Mouse (Mus musculus) spleen, postnatal 10 days (tissue): ENCODE measurements around the gene Ppp1r3f.
A peak's percentile ranks its signal among the peaks of the same experiment; 100 is the strongest.

Experiments
- DNase-seq, 2 experiments: peaks; one replicate each; pipeline ENCODE4 v3.0.0; 2021 to 2022; ENCODE audit warnings: low spot score in 2 of 2

Gene Ppp1r3f

DNA sequence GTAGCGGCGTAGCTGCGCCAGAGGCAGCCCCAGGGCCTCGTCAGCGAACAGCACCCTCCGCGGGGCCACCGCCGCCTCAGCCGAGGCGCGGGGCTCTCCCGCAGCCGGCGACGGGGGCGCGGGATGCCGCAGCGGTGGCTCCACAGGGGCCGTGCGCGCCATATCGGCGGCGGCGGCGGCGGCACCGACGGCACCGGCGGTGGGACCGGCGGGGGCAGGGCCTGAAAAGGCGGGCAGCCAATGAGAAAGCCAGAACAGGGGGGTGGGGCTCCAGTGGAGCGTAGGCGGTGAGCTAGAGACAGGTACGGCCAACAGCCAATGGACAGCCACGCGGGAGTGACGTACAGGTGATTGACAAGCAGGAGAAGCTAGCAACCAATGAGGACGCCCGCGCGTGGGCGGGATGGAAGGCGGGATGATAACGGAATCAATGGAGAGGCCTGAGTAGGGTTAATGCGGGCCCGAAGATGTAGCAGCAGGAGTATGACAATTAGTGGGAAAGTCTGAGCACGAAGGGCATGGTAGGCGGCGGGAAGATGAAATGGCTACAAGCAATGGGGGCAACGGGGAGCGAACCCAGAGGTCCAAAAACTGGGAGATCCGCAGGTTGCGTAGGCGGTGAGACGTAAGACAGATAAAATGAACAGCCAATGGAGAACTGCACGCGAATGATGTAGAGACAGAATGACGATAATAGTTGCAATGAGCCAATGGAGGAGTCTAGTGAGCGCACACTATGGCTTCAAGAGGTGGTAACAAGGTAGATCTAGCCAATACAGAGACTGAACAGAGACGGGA lies at the start of gene Ppp1r3f:
Gene Ppp1r3f (minus strand): TSS at position 197 of the 798 bp plus-strand sequence.
- peak; percentile 78 to 95 for DNase-seq

DNA sequence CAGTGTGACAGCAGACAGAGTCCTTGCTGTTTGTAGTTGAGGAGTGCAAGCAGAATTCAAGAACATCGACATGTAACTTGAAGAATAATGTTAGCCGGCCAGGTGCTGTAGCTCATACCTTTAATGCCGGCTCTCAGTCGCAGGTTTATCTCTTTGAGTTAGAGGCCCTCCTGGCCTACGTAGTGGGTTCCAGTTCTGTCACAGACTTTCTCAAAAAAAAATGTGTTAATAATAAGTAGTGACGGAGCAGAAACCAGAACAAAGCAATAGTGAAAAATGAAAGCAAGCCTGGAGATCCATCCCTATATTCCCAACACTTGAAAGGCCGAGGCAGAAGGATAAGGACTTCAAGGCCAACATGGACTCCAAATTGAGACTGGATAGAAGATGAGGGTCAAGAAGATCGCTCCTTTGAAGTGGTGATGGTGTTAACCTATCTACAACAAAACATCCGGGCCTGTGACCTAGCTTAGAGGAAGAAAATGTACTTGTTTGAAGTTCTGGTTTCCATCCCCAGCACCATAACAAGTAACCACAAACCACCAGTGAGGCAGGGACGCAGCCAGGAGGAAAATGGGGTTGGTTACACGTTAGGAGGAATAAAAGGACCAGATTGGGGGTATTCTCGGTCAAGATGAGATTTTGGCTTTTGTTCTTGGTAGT lies 43.9 kb upstream of the Ppp1r3f start:
- no peak for DNase-seq

DNA sequence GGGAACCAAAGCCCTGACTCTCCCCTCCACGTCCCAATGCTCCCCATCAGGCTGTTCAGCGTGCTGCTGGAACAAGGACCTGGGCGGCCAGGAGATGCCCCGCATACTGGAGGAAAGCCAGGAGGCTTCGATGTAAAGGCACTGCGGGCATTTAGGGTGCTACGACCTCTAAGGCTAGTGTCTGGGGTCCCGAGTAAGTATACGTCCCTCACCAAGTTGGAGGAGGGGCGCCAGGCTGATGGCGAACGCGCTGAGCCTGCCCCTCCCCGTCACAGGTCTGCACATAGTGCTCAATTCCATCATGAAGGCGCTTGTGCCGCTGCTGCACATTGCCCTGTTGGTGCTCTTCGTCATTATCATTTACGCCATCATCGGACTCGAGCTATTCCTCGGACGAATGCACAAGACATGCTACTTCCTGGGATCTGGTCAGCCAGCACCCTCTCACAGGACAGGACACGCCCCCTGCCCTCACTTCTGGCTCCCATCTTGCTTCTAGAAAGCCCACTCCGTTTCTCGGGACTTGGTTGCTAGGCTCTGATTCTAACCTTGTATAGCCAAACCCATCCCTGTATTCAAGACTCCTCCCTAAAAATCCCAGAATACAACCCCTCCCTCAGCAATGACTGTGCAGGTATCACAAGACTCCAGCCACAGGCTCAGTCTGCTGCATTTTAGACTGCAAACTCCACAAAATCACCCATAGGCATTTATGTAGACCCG lies 36.6 kb upstream of the Ppp1r3f start:
- no peak for DNase-seq

DNA sequence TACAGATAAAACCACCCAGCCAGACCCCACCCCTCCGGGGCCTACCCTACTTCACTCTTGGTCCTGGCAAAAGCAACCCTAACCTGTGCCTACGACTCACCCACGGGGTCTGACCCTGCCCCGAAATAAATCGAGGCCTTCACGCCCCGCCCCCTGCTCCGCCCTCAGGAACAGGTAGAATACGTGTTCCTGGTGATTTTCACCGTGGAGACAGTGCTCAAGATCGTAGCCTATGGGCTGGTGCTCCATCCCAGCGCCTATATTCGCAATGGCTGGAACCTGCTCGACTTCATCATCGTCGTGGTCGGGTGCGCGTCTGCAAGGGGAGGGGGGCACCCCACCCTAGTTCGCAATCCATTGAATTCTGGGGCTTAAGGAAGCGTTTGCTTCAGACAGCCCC lies 36.0 kb upstream of the Ppp1r3f start:
- DNase-seq: no peak

DNA sequence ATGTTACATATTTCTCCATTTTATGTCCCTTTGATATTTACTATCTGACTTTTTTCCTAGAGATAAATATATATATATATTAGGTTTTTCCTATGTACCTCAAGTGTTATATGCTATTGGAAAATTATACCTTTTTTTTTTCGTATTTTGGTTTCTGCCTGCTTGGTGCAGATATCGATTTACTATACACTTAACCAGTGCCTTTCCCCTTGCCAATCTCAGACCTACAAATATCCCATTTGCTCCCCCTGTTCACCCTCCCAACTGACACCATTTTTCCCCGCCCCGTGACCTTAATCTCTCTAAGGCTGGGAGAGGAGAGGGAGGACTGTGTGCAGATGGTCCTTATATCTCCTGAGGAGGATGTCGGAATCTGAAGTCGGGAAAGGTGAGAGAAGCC lies 32.7 kb upstream of the Ppp1r3f start, which contains the start of gene Cacna1f:
Gene Cacna1f (plus strand): TSS at position 301 of the 400 bp plus-strand sequence.
- DNase-seq: no peak

DNA sequence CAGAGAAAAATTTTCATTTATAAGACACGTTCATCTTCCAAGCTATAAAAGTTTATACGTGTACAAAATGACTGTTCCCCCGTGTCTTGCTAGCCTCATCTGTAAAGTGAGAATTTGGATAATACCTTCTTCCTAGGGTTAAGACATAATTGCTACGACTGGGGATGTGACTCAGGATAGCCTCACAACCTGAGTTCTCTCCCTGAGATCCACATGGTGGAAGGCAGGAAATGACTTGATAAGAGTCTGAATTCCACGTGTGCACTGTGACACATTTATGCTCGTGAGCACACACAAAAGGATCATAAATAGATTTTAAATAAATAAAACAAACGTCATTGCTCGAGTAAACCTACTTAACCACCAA lies 31.5 kb upstream of the Ppp1r3f start:
- DNase-seq: no peak

DNA sequence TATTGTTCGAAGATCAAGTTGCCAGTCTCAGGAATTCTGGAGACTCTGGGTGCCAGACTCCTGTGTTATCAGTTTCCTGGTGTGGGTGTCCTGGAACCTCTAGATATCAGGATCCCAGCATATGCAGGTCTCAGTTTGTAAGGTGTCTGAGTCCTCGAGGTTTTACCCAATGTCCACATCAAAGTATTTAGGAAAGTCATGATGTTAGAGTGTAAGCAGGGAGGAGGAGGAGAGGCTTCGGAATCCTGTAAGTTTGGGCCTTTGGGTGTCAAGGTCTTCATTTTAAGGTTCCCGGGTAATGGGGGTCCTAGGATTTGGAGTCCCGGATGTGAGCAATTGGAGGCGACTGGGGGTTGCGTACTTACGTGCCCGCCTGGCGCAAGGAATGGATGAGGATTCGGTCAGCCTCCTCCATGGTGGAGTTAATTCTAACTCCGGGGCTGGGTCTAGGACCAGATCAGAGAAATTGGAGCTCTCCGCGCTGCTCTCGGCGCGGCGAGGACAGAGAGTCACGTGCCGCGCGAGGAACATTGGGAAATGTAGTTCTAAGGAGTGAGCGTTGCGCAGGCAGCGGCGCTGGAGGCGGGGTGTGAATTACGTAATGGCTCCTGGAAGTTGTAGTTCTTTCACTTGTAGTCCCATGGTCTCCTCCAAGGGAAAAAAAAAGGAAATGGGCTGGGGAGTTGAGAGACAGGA lies 30.9 kb upstream of the Ppp1r3f start, which contains the start of gene Ccdc22:
Gene Ccdc22 (minus strand): TSS at position 639 of the 696 bp plus-strand sequence.
- DNase-seq: peak; percentile 56 to 88

DNA sequence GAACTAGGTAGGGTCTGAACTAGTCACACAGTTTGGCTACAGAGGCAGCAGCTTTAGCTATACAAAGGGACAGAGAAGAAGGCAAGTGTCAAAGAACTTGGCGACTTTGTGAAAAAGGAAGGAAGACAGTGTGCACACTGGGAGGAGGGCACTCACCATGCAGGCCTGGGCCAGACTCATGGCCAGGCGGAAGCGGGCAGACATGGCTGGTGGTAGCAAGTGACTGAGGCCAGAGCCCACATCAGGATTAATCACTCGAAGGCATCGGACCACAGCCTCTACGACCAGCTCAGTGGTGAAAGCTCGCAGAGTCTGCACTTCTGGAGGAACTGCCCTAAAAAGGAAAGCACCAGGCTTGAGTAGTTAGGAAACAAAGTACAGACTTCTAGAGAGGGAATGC lies 29.9 kb upstream of the Ppp1r3f start:
- no peak for DNase-seq

DNA sequence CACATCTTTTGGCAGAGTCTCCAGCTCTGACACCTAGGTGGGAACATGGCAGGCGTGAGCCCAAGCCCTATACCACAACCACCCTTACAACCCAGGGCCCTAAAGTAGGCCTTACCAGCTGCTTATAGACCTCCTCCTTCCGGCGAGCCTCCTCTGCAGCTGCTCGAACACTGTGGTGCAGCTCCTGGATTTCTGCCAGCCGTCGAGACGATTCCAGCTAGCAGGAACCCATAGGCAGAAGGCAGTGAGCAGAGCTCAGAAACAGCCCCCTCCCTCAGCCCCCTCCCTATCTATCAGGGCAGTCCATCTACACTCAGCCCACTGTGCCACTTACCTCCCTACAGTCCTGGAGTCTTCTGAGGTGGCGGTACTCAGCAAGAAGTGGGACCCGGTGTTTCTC lies 21.3 kb upstream of the Ppp1r3f start:
- no peak for DNase-seq

DNA sequence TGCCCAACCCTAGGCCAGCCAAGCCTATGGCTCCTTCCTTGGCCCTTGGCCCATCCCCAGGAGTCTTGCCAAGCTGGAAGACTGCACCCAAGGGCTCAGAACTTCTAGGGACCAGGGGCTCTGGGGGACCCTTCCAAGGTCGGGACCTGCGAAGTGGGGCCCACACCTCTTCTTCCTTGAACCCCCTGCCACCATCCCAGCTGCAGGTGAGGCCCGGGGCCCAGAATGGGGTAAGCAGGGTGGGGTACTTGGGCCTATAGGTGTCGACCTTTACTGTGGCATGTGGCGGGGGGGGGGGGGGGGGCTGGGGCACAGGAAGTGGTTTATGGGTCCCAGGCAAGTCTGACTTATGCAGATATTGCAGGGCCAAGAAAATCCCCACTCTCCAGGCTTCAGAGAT lies 12.3 kb upstream of the Ppp1r3f start:
- DNase-seq: no peak

DNA sequence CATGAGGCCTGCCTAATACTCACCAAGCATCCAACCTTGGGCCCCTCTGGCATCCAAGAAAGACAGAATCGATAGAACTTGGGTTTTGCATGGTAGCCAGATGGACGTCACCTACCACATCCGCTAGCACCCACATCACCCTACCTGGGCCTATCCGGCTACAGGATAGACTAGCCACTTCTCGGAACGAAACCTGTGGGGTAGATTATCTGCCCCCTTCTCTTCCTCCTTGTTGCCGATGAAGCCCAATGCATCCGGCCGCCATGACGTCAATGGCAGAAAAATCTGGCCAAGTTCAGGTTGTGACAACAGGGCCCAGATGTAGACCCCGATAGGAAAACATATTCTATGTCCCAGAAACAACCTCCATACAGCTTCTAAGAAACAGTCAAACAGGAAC lies 9.8 kb upstream of the Ppp1r3f start:
- no peak for DNase-seq

DNA sequence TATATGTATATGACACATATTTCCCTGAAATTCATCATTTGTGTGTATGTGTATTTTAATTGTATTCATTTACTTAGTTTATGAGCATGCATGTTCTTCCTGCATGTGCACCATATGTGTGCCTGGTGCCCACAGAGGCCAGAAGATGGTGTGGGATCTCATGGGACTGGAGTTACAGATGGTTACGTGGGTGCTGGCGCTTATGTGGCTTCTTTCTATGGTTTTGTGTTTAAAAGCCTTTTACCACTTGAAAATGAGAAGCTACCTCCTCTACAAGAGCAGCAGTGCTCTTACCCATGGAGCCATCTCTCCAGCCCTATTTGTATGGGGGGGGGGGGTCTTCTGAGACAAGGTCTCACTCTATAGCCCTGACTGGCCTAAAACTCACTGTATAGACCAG lies 7.1 kb upstream of the Ppp1r3f start:
- DNase-seq: no peak

DNA sequence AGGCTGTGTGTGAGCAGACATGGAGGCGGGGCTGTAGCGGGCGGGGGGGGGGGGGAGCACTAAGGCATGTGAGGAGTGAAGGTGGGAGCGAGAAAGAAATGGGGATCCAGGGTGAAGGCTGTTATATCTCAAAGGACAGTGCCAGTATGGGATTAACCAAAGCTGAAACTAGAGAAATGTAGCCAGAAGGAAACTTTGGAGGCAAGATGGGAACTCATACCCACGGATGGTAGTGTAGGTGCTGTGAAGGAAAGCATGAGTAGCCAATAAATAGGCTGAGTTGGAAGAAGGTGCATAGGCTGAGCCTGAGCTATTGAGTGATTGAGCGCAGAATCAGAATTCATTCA lies 775 bp upstream of the Ppp1r3f start:
- DNase-seq: no peak

DNA sequence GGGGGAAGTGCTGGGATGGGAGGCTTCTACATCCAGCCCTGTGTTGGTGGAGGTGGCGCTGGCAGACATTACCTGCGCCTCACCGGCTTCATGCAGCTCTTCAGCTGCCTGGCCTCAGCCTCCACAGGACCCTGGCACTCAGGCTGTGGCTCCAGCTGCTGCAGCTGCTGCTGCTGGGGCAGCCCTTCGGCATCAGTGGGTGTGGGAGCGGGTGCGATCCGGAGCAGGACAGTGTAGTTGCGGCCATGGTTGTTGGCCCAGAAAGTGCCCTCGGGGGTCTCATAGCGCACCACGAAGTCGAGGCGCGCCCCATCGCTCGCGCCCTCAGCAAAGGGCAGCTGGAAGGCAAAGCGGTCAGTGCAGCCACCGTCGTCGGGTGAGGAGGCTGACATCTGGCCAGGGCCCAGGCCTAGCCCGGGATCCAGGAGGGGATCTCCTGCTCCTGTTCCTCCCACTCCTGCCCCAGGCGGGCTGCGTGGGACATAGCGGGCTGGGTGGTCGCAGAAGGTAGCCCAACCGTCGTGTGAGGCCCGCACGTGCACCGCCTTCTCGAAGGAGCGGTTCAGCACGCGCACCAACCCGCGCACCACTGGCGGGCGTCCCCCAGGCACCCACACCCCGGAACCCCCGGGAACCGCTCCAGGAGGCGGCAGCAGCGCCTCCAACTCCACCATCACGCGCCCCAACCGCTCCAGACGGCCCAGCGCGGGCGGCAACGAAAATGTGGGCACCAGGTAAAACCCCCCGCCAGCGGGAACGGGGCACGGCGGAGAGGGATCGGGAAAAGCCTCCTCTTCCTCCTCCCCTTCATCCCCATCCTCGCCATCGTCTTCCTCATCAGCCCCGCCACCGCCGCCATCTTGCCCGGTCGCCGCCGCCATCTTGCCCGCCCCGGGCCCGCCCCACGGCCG lies 652 bp downstream of the Ppp1r3f start, which contains the start of gene Foxp3:
Gene Foxp3 (plus strand): TSS at position 469 of the 911 bp plus-strand sequence.
- peak; percentile 24 to 72 for DNase-seq

DNA sequence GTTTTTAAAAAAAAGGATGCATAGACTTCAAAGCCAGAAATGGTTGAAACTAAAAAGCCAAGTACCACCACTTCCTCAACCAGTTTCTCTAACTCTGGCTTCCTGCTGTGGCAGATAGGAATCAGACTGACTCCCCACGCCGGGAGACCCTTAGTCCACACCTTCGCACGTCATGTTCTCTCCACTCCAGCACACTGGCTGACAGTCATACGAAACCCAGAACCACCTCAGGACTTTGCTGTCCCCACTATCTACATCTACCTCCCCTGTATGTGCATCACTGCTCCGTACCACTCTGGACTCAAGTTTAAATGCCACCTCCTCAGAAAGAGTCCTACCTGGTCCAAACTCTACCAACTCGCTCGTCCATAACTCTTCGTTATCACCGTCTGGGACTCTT lies 1.6 kb downstream of the Ppp1r3f start:
- DNase-seq: no peak

DNA sequence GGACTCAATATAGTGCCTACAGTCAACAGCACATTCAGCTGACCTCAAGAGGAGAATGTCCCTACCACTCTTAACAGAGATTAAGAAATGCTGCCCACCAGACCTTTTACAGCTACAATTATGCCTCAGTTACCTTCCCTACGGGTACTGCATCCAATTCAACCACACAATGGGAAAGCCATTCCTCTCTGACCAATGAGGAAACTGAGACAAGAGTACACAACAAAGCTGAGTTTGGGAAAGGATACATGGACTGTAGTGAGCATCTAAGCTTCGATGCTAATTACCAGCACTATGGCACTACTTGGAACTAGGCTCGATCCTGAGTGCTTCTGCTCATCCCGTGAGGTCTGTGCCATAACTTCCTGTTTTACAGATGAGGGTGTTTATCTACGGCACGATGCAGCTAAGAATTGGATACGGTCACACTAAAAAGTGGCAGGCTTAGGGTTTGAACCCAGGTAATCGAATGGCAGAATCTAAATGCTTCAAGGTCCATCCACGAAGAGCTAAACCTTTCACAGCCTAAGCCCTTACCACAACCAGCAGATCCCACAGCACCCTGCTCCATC lies 2.4 kb downstream of the Ppp1r3f start:
- DNase-seq: no peak

DNA sequence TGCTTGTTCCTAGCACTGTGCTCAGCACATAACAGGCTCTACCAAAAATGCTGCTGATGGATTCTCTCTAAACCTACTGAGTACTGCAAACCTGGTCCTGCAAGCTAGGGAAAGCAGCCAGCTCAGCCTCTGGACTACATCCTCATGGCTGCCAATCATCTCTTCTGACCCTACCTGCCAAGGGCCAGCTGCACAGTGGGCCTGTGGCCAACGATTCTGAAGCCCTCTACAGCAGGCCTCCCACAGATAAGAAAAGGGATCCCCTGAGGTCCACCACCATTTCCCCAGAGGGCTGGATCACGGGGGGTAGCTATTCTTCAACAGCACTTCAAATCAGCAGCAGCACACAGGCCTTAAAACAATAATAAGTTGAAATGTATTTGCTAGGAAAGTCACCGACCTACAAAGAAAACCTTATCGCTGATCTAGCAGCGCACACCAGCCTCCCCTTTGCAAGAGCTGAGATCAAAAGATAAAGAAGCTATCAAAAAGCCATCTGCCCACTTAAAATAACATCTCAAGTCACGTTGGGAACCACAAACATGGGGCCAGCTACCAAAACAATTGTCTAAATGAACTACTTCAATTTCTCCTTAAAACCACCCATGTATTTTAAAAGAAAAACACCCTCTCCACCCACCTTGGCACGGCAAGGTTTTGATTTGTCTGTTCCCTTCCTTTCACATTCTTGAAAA lies 3.5 kb downstream of the Ppp1r3f start:
- no peak for DNase-seq

DNA sequence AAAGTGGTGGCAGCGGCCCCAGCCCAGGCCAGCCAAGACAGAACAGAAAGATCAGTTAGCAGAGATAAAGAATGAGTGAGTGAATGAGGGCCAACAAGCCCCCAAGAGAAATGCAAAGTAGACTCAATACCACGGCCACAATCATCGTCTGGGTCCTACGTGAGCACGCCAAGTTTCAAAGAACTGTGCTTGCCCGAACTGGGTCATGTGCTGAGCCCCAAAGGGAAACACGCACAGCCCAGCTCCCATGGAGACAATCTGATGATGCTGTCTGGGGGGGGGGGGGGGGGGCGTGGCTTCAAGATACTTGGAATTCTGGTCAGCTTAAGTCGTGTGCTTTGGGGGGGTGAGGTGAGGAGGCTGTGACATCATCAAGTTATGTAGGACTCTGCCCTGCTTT lies 6.6 kb downstream of the Ppp1r3f start:
- no peak for DNase-seq

DNA sequence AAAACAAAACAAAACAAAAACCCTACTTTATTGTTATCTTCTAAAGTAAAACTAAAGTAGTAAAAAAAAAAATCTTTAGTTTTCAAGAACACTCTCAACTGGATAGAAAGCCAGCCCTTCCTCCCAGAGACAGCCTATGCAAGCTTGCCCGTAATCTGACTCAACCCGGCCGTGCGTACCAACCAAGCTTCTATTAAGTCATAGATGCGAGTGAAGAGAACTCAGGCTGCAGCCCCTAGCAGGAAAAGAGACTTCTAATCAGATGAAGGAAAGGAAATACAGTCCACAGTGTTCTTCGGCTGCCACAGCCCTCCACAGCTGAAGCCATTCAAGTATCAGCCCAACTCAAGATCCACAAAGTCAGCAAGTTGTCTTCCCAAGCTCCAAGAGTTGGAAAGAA lies 7.7 kb downstream of the Ppp1r3f start:
- no peak for DNase-seq

DNA sequence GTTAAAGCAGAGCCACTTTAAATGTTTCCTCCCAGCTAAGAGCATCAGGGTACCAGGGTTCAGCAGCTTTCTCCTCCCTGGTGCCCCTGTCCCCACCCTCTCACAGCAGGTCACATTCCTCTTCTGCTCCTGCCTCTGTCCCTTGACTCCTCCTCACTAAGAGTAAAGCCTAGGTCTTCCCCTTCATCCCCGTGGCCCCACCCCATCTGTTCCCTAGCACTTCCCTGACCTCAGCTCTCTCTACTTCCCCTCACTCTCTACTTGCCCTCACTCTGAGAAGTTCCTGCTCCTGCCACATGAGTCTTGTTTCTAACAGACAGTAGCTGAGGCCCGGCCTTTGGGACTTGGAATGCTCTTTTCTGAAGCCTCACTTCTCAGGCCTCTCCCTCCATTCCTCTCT lies 11.0 kb downstream of the Ppp1r3f start:
- DNase-seq: no peak
